Mouse (Mus musculus): ENCODE measurements around the gene Olfr1121.
"Not testable (repeated sequence)": the region's sequence is repeated elsewhere in the genome, so short reads cannot be mapped to it uniquely, and the experiment has no call there.

Olfr1121 gene

GRCm38 (mm10) chr2:87369595-87369994, at the start of gene Olfr1121:
Gene Olfr1121, plus strand, starts transcription at chr2:87369895.
- no peak for DNase-seq (ENCODE audit: low spot score)

GRCm38 (mm10) chr2:87354515-87354914, 15.2 kb upstream of the Olfr1121 start, which contains the start of gene Olfr1120:
Gene Olfr1120, plus strand, starts transcription at chr2:87354815.
- DNase-seq (ENCODE audit: low spot score), result no peak

DNA sequence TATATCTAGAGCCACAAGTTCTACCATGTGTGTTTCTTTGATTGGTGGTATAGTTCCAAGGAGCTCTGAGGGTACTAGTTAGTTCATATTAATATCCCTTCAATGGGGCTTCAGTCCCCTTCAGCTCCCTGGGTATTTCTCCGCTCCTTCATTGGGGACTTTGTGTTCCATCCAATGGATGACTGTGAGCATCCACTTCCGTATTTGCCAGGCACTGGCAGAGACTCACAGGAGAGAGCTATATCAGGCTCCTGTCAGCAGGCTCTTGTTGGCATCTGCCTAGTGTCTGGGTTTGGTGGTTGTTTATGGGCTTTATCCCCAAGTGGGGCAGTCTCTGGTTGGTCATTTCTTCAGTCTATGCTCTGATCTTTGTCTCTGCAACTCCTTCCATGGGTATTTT, 9.6 kb upstream of the Olfr1121 start:
- DNase-seq (ENCODE audit: low spot score), result not testable (repeated sequence)

DNA sequence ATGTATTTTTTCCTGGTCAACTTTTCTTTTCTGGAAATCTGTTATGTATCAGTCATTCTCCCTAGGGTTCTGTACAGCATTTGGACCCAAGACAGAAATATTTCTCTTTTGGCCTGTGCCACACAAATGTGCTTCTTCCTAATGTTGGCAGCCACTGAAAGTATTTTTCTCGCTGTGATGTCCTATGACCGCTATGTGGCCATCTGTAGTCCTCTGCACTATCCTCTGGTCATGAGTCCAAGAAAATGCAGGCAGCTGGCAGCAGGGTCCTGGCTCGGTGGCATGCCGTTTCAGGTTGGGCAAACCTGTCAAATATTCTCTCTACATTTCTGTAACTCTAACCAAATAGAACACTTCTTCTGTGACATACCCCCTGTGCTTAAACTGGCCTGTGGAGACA, 2.0 kb downstream of the Olfr1121 start:
- DNase-seq (ENCODE audit: low spot score), result no peak

- no peak for DNase-seq (ENCODE audit: low spot score)
These were observed 14.2 kb downstream of the Olfr1121 start for GRCm38 (mm10) chr2:87383935-87384334.

DNA sequence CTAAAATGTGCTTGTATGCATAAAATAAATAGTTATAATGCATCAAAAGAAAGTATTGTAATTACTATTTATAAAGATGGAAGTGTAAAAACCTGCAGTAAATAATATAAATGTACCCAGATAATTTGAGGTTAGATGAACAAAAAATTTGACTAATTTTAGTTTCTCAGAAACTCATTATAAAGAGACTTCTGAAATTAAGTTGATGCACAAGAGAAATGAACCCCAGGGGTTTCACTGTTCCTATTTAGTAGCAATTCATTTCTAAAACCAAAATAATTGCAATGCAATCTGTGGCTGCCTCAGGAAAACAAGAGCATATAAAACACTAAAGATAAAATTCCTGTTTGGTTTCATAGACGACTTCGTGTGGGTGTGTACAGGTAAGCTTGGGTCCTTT, 15.9 kb downstream of the Olfr1121 start, which contains the start of gene Olfr1122:
Gene Olfr1122, plus strand, starts transcription at position 301 of the 400 bp plus-strand sequence.
- DNase-seq (ENCODE audit: low spot score), result no peak

- not testable (repeated sequence) for DNase-seq (ENCODE audit: low spot score)
These were observed 23.9 kb downstream of the Olfr1121 start for GRCm38 (mm10) chr2:87393605-87394004.

- DNase-seq (ENCODE audit: low spot score), result not testable (repeated sequence)
These were observed 25.0 kb downstream of the Olfr1121 start for GRCm38 (mm10) chr2:87394686-87395085.

- no peak for DNase-seq (ENCODE audit: low spot score)
These were observed 46.6 kb downstream of the Olfr1121 start, which contains the start of gene Olfr1123 for GRCm38 (mm10) chr2:87416335-87416734. Gene Olfr1123, plus strand, starts transcription at chr2:87416635.

Measured in embryo, embryonic 10.5 days (tissue).